Mouse (Mus musculus) heart, postnatal 0 days (tissue): ENCODE measurements around the gene Mbip. TPM values are rescaled to one million over a fixed set of nuclear protein-coding genes. Genes with fewer than 3 reads are reported as not detected.

Experiments used
- ATAC-seq: fragments of 200-750 bp; cut with Nextera tagmentation; 2 replicates; pipeline ENCODE4 v1.8.0; 2017; ENCODE audit warnings: low read depth, moderate number of reproducible peaks, moderate library complexity; ENCODE audit not compliant: insufficient read depth
- DNase-seq: peaks from one replicate; pipeline ENCODE4 v3.0.0-alpha.2; 2016; ENCODE audit warnings: low spot score
- H3K27ac ChIP-seq: fragments of 300-500 bp; sonication (generic); 2 replicates; pipeline ENCODE4 v1.5.1; 2014; ENCODE audit warnings: low read depth, mild to moderate bottlenecking
- H3K27me3 ChIP-seq: fragments of 300-500 bp; sonication (generic); 2 replicates; pipeline ENCODE4 v1.6.1; 2014; ENCODE audit warnings: low read length, mixed read lengths; ENCODE audit not compliant: control insufficient read depth, insufficient read depth
- H3K36me3 ChIP-seq: fragments of 300-500 bp; sonication (generic); replicated peaks from 2 replicates; pipeline ENCODE4 v1.6.1; 2014; ENCODE audit warnings: low read length, mixed read lengths; ENCODE audit not compliant: control insufficient read depth, insufficient read depth
- H3K4me1 ChIP-seq: fragments of 300-500 bp; sonication (generic); 2 replicates; pipeline ENCODE4 v1.6.1; 2014; ENCODE audit warnings: antibody characterized with exemption; ENCODE audit not compliant: control insufficient read depth, insufficient read depth
- H3K4me2 ChIP-seq: fragments of 300-500 bp; sonication (generic); 2 replicates; pipeline ENCODE4 v1.6.1; 2014; ENCODE audit warnings: low read depth, mild to moderate bottlenecking, low read length, moderate library complexity
- H3K4me3 ChIP-seq: fragments of 300-500 bp; sonication (generic); 2 replicates; pipeline ENCODE4 v1.5.1; 2014; ENCODE audit warnings: low read depth, low read length
- H3K9ac ChIP-seq: fragments of 300-500 bp; sonication (generic); replicated peaks from 2 replicates; pipeline ENCODE4 v1.6.1; 2014; ENCODE audit warnings: low read depth, low read length, mixed read lengths
- H3K9me3 ChIP-seq: fragments of 300-500 bp; sonication (generic); replicated peaks from 2 replicates; pipeline ENCODE4 v1.6.1; 2016; ENCODE audit warnings: low read length; ENCODE audit not compliant: control insufficient read depth
- CTCF ChIP-seq: IDR thresholded peaks from 2 replicates; pipeline ENCODE4 v1.5.1; 2016; ENCODE audit warnings: antibody characterized with exemption, control low read depth, low read depth
- EP300 ChIP-seq: IDR thresholded peaks from 2 replicates; pipeline ENCODE4 v1.6.1; 2016; ENCODE audit warnings: antibody characterized with exemption, low read depth
- WGBS: fragments of 180-500 bp; shearing (Covaris S2); extraction: QIAGEN DNeasy Blood & Tissue Kit; methylation state at CpG from one replicate; pipeline ENCODE4 v1.1.7; 2014; 5-methylcytosine and 5-hydroxymethylcytosine counted together
- polyA plus RNA-seq: library from polyadenylated mRNA; unstranded; fragments of >200 nt; fragmentation: Nextera tagmentation; extraction: Ambion mirVana; gene quantifications from 2 replicates; pipeline ENCODE4 v1.2.1, GENCODE M21; 2015
- total RNA-seq: library from RNA; depleted of rRNA; stranded (reverse); fragments of >200 nt; gene quantifications from 2 replicates; pipeline ENCODE4 v1.2.3, GENCODE M21; 2014; ENCODE audit warnings: low replicate concordance; rRNA removed

Gene Mbip
- total and polyA plus RNA-seq, 2 experiments from 2014 or later, result 2.3 to 17.2 TPM

DNA sequence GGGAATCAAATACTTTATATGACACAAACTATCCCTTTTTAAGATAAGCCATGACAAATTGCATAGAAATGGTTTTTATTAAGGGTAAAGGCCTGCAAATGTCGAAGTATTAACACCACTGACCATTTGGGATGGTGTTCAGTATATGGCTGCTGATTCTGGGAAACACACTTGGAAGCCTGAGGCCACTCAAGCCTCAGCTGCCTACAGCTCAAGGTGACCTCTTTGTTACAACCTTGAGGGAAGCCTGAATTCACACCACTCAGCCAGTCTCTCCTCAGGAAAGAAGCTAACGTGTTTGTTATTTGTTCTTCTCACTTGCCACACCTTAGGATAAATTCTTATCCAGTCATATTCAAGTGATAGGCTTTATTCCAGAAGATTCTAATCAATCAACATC is 61.5 kb downstream of the Mbip start:
- no peak for ATAC-seq
- H3K4me1 ChIP-seq, result no peaks in the 10 kb centered on the region
- WGBS, result 55% methylated on average over 2 of the region's 2 CpGs

DNA sequence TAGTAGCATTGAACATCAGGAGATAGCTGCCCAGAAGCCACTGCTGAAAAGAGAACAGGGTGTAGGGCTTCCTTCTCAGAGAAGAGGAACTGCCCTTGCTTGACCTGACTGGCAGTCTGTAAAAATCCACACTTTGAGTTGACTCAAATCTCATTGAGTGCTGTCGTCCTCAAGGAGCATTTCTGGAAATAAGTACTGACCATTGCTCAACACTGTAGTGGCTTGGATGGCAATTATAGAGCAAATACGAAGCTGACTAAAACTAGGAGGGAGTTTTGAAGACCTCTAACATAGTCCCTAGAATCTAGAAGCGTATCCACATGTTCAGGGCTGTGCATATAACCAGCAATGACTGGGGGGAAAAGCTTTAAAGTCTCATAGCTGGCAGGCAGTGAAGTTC is 64.0 kb downstream of the Mbip start:
- Histone ChIP-seq H3K27me3 (no peaks in the 10 kb centered on the region), H3K4me1 (no peaks in the 10 kb centered on the region), H3K9ac (no peak overlapping the region), H3K27ac (no peak overlapping the region), H3K36me3 (no peaks in the 10 kb centered on the region), H3K4me3 (no peak overlapping the region), H3K9me3 (no peaks in the 10 kb centered on the region), H3K4me2 (no peak overlapping the region)
- 62% methylated on average over 3 of the region's 3 CpGs for WGBS
- ATAC-seq (no peak), DNase-seq (no peak)
- TF ChIP-seq EP300 (no peak), CTCF (no peak)

More for the DNA sequence above, 61.5 kb downstream of the Mbip start:
- DNase-seq, result no peak
- H3K9ac ChIP-seq, result no peak overlapping the region
- H3K36me3 ChIP-seq, result no peaks in the 10 kb centered on the region
- no peak overlapping the region for H3K27ac ChIP-seq
- no peak overlapping the region for H3K4me3 ChIP-seq
- TF ChIP-seq CTCF, result no peak
- no peak for TF ChIP-seq EP300
- H3K4me2 ChIP-seq, result no peak overlapping the region
- no peaks in the 10 kb centered on the region for H3K27me3 ChIP-seq
- H3K9me3 ChIP-seq, result no peaks in the 10 kb centered on the region

Other genes with a start within 250 kb of the Mbip start
- not detected in 2 replicates for gene Nkx2-1, start 191.0 kb upstream of the Mbip start, total RNA-seq
- gene Nkx2-1, start 191.0 kb upstream of the Mbip start, polyA plus RNA-seq, result 0.05 TPM in 2 replicates